Mouse (Mus musculus) testis, adult 2 months (tissue): ENCODE results near the gene Mmp9. TPM values are rescaled to one million over a fixed set of nuclear protein-coding genes. Genes with fewer than 3 reads are reported as not detected.

ENCODE experiments used
- H3K27ac ChIP-seq: fragments of 200-500 bp; 2 replicates; pipeline ENCODE4 v1.5.1; 2012; ENCODE audit warnings: low read depth, low read length; ENCODE audit not compliant: control insufficient read depth, insufficient read depth
- H3K27me3 ChIP-seq: fragments of 200-500 bp; 2 replicates; pipeline ENCODE4 v1.6.1; 2012; ENCODE audit warnings: mild to moderate bottlenecking, low read length, moderate library complexity; ENCODE audit not compliant: control insufficient read depth, insufficient read depth
- H3K36me3 ChIP-seq: fragments of 200-500 bp; 2 replicates; pipeline ENCODE4 v1.6.1; 2012; ENCODE audit warnings: mild to moderate bottlenecking, low read length; ENCODE audit not compliant: control insufficient read depth, insufficient read depth
- H3K4me1 ChIP-seq: fragments of 200-500 bp; 2 replicates; pipeline ENCODE4 v1.6.1; 2012; ENCODE audit warnings: low read length; ENCODE audit not compliant: control insufficient read depth, insufficient read depth
- H3K4me3 ChIP-seq: fragments of 200-500 bp; 2 replicates; pipeline ENCODE4 v1.5.1; 2012; ENCODE audit warnings: low read depth, mild to moderate bottlenecking, low read length, moderate library complexity, mixed read lengths; ENCODE audit not compliant: control insufficient read depth
- CTCF ChIP-seq: fragments of 200-500 bp; IDR thresholded peaks from 2 replicates; pipeline ENCODE4 v1.5.1; 2012; ENCODE audit warnings: low read depth, mild to moderate bottlenecking, inconsistent platforms, low read length, moderate library complexity; ENCODE audit not compliant: control insufficient read depth, insufficient read depth, insufficient replicate concordance
- POLR2A ChIP-seq: fragments of 200-500 bp; IDR thresholded peaks from 2 replicates; pipeline ENCODE4 v1.6.1; 2012; ENCODE audit warnings: low read depth, mild to moderate bottlenecking, inconsistent platforms, low read length, moderate library complexity; ENCODE audit not compliant: control insufficient read depth
- polyA plus RNA-seq: library from polyadenylated mRNA; depleted of rRNA; stranded (reverse); fragments of >200 nt; gene quantifications from 2 replicates; pipeline ENCODE4 v1.2.3, GENCODE M21; 2012

Mmp9 gene
- polyA plus RNA-seq, 1 experiment: 0.37 TPM

DNA sequence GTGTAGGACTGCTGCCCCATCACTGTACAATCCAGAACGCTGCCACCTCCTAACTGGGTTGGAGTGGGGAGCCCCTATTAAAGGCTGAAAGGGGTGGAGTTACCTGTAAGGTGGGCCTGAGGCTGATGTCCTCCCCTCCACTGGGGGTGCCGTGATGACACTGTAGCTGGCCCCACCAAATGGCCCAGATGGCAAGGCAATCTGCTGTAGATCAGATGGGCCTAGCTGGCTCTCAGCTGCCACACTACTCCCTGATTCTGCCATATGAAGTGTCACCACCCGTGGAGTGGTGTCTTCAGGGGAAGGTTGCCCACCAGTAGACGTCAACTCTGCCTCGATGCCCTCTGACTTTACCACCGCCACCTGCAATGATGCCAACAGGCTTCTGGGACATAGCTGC lies 44.7 kb upstream of the Mmp9 start:
- Histone ChIP-seq H3K36me3 (no peaks in the 10 kb centered on the region; the same call in none of the 2 replicates), H3K4me1 (no peaks in the 10 kb centered on the region), H3K4me3 (no peak overlapping the region), H3K27me3 (no peaks in the 10 kb centered on the region), H3K27ac (no peak overlapping the region)
- TF ChIP-seq POLR2A: no peak
- TF ChIP-seq CTCF: no peak

DNA sequence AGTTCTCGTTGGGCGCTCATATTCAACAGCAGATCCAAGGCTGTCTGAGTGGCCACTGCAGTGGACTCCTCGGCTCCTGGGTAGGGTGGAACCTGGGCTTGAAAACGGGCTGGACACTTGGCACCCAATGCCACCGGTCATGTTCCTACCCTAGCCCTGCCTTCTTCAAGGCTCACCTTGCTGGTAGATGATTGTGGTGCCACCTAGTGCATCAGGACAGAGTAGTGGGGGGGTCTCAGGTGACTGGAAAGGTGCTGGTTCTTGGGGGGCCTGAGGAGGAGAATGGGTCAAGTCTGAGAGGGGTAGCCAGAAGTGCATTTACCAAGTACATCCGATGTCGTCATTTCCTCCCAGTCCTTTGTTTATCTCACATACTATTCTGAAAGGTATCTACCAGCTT lies 42.6 kb upstream of the Mmp9 start:
- Histone ChIP-seq H3K27me3 (no peaks in the 10 kb centered on the region), H3K4me1 (no peaks in the 10 kb centered on the region), H3K27ac (no peak overlapping the region), H3K36me3 (no peaks in the 10 kb centered on the region; the same call in none of the 2 replicates), H3K4me3 (no peak overlapping the region)
- no peak for TF ChIP-seq CTCF
- no peak for TF ChIP-seq POLR2A

DNA sequence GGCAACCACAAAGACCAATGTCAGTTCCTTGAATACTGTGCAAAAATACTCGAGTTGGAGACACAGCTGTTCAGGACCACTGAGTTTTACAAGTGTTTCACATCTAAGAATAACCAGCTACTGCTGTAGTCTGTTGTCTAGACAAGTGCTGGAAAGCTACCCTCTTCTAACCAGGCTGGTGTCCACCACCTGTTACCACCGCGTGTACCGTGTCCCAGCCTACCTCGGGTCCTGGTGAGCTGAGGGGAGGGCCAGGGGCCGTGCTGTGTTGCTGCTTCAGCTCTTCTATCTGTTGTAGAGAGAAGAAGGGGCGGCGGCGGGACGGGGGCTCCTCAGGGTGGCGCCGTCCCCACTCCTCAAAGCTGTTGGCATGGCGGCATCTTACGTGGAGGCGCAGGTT lies 41.5 kb upstream of the Mmp9 start:
- Histone ChIP-seq H3K4me3 (no peak overlapping the region), H3K27me3 (no peaks in the 10 kb centered on the region), H3K36me3 (no peaks in the 10 kb centered on the region; the same call in 1 of the 2 replicates), H3K4me1 (no peaks in the 10 kb centered on the region), H3K27ac (no peak overlapping the region)
- TF ChIP-seq CTCF: no peak

DNA sequence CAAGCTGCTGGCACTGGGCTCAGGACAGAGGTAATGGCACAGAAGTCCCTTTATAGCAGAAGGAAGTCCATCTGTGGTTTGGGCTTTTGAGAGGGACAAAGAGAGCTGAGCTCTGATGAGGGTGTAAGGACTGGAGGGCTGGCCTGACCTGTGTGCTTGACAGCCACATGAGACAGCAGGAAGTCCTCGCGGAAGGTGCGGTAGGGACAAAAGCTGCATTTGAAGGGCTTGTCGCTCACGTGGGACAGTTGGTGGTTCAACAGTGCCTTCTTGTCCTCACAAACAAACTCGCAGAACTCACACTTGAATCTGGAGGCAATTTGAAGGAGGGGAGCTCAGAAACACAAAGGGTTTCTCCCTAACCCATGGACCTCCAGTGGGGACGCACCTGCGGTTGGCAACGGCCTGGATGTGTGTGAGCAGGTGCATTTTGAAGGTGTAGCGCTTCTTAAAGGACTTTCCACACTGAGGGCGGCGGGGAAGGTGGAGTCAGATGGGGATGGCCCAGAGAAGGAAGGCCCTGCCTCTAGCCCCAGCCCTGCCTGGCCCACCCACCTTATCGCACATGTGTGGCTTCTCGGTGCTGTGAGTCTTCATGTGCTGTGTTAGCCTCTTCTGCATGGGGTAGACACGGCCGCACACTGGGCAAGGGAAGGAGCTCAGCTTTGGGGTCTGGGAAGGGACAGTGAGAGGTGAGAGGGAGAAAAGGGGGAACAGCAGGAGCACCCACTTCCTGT lies 40.7 kb upstream of the Mmp9 start:
- H3K27ac ChIP-seq: no peak overlapping the region
- H3K4me1 ChIP-seq: no peaks in the 10 kb centered on the region; the same call in 1 of the 2 replicates
- TF ChIP-seq CTCF: no peak
- no peaks in the 10 kb centered on the region for H3K27me3 ChIP-seq
- H3K36me3 ChIP-seq: no peaks in the 10 kb centered on the region
- H3K4me3 ChIP-seq: no peak overlapping the region

DNA sequence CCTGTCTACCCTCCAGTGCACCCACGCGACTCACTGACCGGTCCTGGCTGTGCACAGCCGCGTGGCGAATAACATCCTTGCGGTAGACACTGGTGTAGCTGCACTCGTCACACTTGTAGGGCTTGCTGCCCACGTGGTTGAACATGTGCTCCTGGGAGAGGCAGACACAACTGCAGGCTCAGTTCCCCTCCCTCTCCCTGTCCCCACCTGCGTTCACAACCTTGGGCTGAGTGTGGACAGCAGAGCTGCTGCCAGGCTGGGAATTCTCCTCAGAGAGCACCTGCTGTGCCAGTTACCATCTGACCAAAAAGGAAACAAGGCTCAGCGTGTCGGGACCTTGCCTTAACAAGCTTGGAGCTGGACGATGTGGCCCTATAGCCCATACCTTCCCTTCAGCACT lies 39.2 kb upstream of the Mmp9 start:
- no peak for TF ChIP-seq POLR2A
- TF ChIP-seq CTCF: no peak
- no peak overlapping the region for H3K4me3 ChIP-seq
- H3K4me1 ChIP-seq: peaks cover 2% of the 10 kb centered on the region; the same call in 1 of the 2 replicates
- H3K27ac ChIP-seq: no peak overlapping the region
- H3K27me3 ChIP-seq: no peaks in the 10 kb centered on the region
- H3K36me3 ChIP-seq: no peaks in the 10 kb centered on the region

DNA sequence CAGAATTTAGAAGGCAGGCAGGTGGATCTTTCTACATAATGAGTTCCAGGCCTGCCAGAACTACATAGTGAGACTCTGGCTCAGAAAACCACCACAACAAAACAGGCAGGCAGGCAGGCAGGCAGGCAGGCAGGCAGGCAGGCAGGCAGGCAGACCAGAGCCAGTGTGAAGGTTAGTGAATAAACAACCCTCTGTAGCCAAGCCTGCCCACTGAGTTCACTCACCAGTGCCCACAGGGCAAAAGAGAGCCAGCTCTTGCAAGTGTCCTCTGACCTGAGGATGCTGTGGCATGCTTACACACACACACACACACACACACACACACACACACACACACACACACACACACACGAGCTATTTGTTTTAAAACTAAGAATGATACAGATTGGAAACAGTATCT lies 37.1 kb upstream of the Mmp9 start:
- Histone ChIP-seq H3K36me3 (no peaks in the 10 kb centered on the region), H3K27me3 (no peaks in the 10 kb centered on the region), H3K4me3 (no peak overlapping the region), H3K4me1 (peaks cover 2% of the 10 kb centered on the region; the same call in 1 of the 2 replicates), H3K27ac (no peak overlapping the region)
- no peak for TF ChIP-seq POLR2A
- TF ChIP-seq CTCF: no peak

DNA sequence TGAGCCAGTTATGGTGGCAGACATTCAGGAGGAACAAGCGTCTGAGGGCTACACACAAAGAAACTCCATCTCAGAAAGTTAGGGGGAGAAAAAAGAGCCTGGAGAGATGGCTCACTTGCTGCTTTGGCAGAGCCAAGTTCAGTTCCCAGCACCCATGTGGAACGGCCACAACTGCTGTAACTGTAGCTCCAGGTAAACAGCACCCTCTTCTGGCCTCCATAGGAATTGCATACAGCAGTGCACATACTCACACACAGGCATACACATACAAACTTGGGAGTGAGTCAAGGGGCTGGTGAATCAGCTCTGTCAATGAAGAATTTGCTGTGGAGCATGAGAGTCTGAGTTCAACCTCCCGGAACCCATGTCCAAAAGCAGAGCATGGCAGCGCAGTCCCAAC lies 34.5 kb upstream of the Mmp9 start:
- Histone ChIP-seq H3K4me1 (peaks cover 8% of the 10 kb centered on the region), H3K27me3 (no peaks in the 10 kb centered on the region), H3K27ac (no peak overlapping the region), H3K4me3 (no peak overlapping the region), H3K36me3 (no peaks in the 10 kb centered on the region)
- TF ChIP-seq POLR2A: no peak
- peak; percentile 70 for TF ChIP-seq CTCF

DNA sequence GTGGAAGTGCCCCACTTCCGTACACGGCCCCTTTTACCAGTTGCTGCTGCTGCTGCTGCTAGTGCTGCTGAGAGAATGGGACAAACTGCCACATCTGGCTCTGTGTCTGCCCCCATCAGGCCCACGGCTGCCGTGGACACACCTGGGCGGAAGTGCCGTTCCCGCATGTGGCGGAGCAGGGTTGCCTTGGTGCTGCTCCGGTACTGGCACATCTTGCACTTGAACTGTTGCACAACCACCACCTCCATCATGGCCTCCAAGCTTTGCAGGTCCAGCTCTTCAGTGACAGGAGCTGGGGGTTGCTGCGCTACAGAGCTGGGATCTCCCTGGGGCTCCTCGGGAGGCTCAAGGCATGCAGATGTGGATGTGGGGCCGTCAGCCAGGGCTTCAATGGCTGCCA lies 33.1 kb upstream of the Mmp9 start:
- no peak for TF ChIP-seq CTCF
- TF ChIP-seq POLR2A: no peak
- H3K4me3 ChIP-seq: no peak overlapping the region
- H3K4me1 ChIP-seq: peaks cover 13% of the 10 kb centered on the region
- no peak overlapping the region for H3K27ac ChIP-seq
- H3K36me3 ChIP-seq: no peaks in the 10 kb centered on the region
- no peaks in the 10 kb centered on the region for H3K27me3 ChIP-seq
